Mouse (Mus musculus) CD4-positive, CD25-positive, alpha-beta regulatory T cell, adult 9 weeks (primary cell): ENCODE data around the gene Crls1. TPM values are rescaled to one million over a fixed set of nuclear protein-coding genes. Genes with fewer than 3 reads are reported as not detected.

Source experiments
- polyA plus RNA-seq: library from polyadenylated mRNA; unstranded; fragments of 100-300 nt; shearing (Covaris generic); gene quantifications from one replicate; pipeline ENCODE4 v1.2.1, GENCODE M21; 2017

The Crls1 gene
- 0.98 TPM for polyA plus RNA-seq

DNA sequence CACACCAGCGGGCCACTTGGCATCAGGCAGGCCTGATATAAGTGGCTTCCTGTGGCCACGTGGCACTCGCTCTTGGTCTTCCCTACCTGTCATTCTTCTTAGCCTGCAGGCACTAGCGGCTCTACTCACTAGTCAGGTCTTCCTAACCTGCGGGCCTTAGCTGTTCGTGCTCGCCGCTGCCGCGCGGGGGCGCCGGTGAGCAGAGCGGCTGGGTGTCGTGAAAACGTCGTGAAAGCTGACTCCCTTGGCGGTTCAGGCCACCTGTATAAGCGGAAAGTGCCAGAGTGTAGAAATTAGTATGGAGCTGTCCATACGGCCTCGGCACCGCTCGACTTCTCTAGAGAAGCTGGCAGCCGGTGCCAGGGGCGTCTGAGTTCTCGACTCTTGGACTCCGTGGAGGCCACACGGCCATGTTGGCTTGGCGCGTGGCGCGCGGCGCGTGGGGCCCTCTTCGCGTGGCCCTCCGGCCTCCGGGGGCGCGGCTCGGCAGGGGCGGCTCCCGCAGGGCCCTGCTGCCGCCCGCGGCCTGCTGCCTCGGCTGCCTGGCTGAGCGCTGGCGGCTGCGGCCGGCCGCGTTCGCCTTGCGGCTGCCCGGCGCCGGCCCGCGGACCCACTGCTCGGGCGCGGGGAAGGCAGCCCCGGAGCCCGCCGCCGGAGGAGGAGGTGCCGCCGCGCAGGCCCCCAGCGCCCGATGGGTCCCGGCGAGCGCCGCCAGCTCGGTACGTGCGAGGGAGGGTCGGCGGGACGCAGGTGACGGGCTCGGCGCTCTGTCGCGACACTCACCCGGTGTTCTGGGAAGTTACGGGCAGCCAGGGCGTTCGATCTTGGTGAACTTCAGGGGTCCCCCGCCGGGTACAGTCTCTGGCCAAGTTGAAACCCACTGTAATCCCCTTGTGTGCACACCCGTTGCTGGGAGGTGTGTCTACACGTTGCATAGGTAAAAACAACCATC lies at the start of gene Crls1:
Gene Crls1 (plus strand): TSS at position 260 of the 952 bp plus-strand sequence.

DNA sequence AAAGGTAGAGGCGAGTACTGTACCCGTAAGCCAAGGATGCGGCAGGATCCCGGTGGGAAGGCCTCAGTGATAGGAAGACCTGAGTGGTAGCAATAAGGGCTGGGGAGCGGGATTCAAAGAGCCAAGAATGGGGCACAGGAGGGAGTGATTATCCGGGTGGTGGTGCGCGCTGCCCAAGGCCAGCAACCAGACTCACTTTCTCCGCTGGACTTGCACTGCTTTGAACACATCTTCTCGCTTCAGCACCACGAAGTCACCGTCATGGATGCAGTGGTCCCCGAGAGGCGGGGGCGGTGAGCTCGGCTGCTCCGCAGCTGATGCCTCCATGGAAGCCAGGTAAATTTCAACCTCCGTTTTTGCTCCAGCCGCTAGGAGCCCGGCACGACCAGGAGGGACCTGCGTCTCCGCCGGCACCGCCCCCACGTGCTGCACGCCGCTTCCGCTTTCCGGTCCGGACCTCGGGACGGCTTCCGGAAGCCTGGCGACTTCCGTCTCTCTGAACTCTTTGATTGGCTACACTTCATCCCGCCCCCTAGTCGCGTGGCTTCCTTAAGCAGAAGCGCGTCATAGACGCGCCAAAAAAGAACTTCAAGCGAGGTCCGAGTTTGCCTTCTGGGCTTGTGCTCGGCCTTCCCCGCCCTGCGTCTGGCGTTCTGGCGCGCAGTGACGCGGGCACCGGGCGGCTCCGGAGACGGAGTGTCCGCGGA lies 30.7 kb upstream of the Crls1 start, which contains the start of the genes Trmt6 and Mcm8:
Gene Trmt6 (minus strand): TSS at position 448 of the 707 bp plus-strand sequence.
Gene Mcm8 (plus strand): TSS at position 534 of the 707 bp plus-strand sequence.

DNA sequence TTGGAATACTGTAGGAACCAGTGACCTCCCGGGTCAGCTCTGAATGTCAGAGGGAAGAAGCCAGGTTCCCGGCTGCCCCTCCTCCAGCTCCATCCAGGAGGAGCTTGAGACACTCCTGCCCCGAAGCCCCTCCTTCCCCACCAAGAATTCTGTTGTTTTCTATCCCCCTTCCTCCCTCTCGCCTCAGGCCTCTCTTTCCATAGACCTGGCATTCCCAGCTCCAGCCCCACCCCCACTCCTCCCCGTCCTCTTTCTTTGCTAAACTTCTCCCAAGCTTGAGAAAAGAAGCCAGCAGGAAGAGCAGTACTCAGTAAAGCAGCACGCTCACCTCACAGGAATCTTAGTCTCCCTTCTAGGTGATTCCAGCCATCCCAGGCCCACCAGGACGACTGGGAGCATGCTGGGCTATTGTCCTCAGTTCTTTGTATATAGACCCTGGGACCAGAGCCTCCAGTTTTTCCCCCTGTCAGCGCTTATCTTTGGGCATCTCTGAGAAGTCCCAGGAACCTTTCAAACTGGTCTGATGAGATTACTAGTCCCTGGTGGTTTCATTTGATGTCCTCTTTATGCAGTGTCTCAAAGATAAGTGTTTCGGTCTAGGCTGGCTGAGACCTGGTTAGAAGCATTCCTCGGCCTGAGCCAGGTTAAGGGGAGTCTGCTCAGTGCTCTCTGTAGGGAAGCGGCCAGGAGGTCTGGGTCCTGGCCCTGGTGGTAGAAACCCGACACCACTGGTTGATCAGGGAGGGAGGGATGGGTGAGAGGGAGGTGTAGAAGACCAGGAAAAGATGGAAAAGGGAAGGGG lies 34.6 kb downstream of the Crls1 start, which contains the start of gene Lrrn4:
Gene Lrrn4 (minus strand): TSS at position 48 of the 802 bp plus-strand sequence.

Other genes starting within 250 kb of the Crls1 start
- gene Shld1, start 159.7 kb upstream of the Crls1 start, polyA plus RNA-seq = 40.7 TPM
- not detected for gene Chgb, start 65.4 kb upstream of the Crls1 start, polyA plus RNA-seq
- gene Trmt6, start 30.6 kb upstream of the Crls1 start, polyA plus RNA-seq = 54.7 TPM
- 2.7 TPM for gene Mcm8, start 30.5 kb upstream of the Crls1 start, polyA plus RNA-seq
- gene Lrrn4, start 34.2 kb downstream of the Crls1 start, polyA plus RNA-seq = 0.48 TPM
- 0.21 TPM for gene Fermt1, start 99.2 kb downstream of the Crls1 start, polyA plus RNA-seq